Mouse (Mus musculus) kidney, adult 2 months (tissue): ENCODE results near the gene Acss3.

Source experiments
- CTCF ChIP-seq: fragments of 200-500 bp; conservative IDR thresholded peaks from 2 replicates; pipeline ENCODE4 v1.5.1; 2011; ENCODE audit warnings: low read depth, mild to moderate bottlenecking, control low read depth, low read length, moderate library complexity, mixed read lengths; ENCODE audit not compliant: insufficient read depth, insufficient read length
- POLR2A ChIP-seq: fragments of 200-500 bp; IDR thresholded peaks from one replicate; pipeline ENCODE4 v1.6.1; 2011; ENCODE audit warnings: low read depth, low read length, control low read depth

DNA sequence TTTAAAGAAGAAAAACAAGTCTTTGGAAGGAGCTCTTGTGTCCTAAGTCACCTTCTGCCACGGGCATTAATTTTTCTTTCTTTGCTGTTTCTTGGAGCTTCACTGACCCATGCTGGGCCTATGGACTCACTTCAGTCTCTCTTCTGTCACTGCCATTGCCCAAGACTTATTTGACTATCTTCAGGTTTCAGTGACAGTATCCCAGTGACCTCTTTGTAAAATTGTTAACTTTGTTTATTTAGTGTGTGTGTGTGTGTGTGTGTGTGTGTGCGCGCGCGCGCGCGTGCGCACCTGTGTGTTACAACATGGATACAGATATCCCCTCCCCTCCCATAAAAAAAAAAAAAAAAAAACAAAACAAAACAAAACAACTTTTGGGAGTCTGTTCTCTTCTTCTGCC is 2.2 kb downstream of the Acss3 start:
- TF ChIP-seq CTCF: no peak
- no peak for TF ChIP-seq POLR2A
